Mouse (Mus musculus): ENCODE measurements around the gene Tmem131l.

The Tmem131l gene

GRCm38 (mm10) chr3:83976161-83976560 lies 63.8 kb downstream of the Tmem131l start:
- no peak for DNase-seq

- DNase-seq = no peak
These were observed 66.6 kb downstream of the Tmem131l start for GRCm38 (mm10) chr3:83973339-83973738.

- no peak for DNase-seq
These were observed 69.3 kb downstream of the Tmem131l start for GRCm38 (mm10) chr3:83970629-83971028.

GRCm38 (mm10) chr3:83969081-83969480 lies 70.9 kb downstream of the Tmem131l start:
- no peak for DNase-seq

GRCm38 (mm10) chr3:83967791-83968190 lies 72.2 kb downstream of the Tmem131l start:
- no peak for DNase-seq

- DNase-seq = peak; percentile 39 to 41
These were observed 74.6 kb downstream of the Tmem131l start for GRCm38 (mm10) chr3:83965333-83965732.

- no peak for DNase-seq
These were observed 76.3 kb downstream of the Tmem131l start for GRCm38 (mm10) chr3:83963705-83964104.

- no peak for DNase-seq
These were observed 77.4 kb downstream of the Tmem131l start for GRCm38 (mm10) chr3:83962571-83962970.

GRCm38 (mm10) chr3:83962076-83962475 lies 77.9 kb downstream of the Tmem131l start:
- no peak for DNase-seq

GRCm38 (mm10) chr3:83958951-83959681 lies 80.9 kb downstream of the Tmem131l start:
- DNase-seq = no peak

- DNase-seq = no peak
These were observed 86.1 kb downstream of the Tmem131l start for GRCm38 (mm10) chr3:83953879-83954278.

GRCm38 (mm10) chr3:83948801-83949200 lies 91.2 kb downstream of the Tmem131l start:
- no peak for DNase-seq

GRCm38 (mm10) chr3:83947476-83948245 lies 92.3 kb downstream of the Tmem131l start:
- no peak for DNase-seq

- no peak for DNase-seq
These were observed 93.1 kb downstream of the Tmem131l start for GRCm38 (mm10) chr3:83946848-83947247.

GRCm38 (mm10) chr3:83943691-83944090 lies 96.3 kb downstream of the Tmem131l start:
- DNase-seq = no peak

- no peak for DNase-seq
These were observed 96.8 kb downstream of the Tmem131l start for GRCm38 (mm10) chr3:83943212-83943611.

- DNase-seq = no peak
These were observed 98.1 kb downstream of the Tmem131l start for GRCm38 (mm10) chr3:83941921-83942320.

- DNase-seq = no peak
These were observed 101.1 kb downstream of the Tmem131l start for GRCm38 (mm10) chr3:83938871-83939270.

GRCm38 (mm10) chr3:83934514-83934913 lies 105.5 kb downstream of the Tmem131l start:
- no peak for DNase-seq

- peak; percentile 70 to 80 for DNase-seq
These were observed 124.0 kb downstream of the Tmem131l start for GRCm38 (mm10) chr3:83915768-83916496.

- no peak for DNase-seq
These were observed 124.9 kb downstream of the Tmem131l start for GRCm38 (mm10) chr3:83915102-83915501.

- no peak for DNase-seq
These were observed 129.3 kb downstream of the Tmem131l start for GRCm38 (mm10) chr3:83910707-83911106.

GRCm38 (mm10) chr3:83906185-83906584 lies 133.8 kb downstream of the Tmem131l start:
- no peak for DNase-seq

Measured in cerebellum, postnatal 25 days (tissue).